Comparison of ENCODE assay signal across 17 mouse cellular contexts in genomic region chr10:115294715-115295114, GRCm38 (mm10).
"Had no signal": no experiment of that assay in that cellular context is flagged by ENCODE, and none has a peak within 500 bp of the region (broad histone marks: within the 10 kb centered on the region; RNA-seq: fewer than 3 reads in every experiment).

No protein-coding gene starts in this region.

- H3K27ac ChIP-seq: midbrain, embryonic 10.5 days; midbrain, embryonic 13.5 days; neural tube, embryonic 13.5 days; neural tube, embryonic 15.5 days had no signal

- H3K9me3 ChIP-seq: midbrain, embryonic 10.5 days; midbrain, embryonic 13.5 days; neural tube, embryonic 13.5 days; neural tube, embryonic 15.5 days had no signal

- H3K4me1 ChIP-seq: midbrain, embryonic 10.5 days; midbrain, embryonic 13.5 days; neural tube, embryonic 13.5 days; neural tube, embryonic 15.5 days had no signal

- H3K4me3 ChIP-seq: midbrain, embryonic 10.5 days; midbrain, embryonic 13.5 days; myocyte; neural tube, embryonic 13.5 days; neural tube, embryonic 15.5 days had no signal

- H3K9ac ChIP-seq: lung, embryonic 14.5 days; midbrain, embryonic 13.5 days; neural tube, embryonic 13.5 days; neural tube, embryonic 15.5 days had no signal

- H3K27me3 ChIP-seq: midbrain, embryonic 13.5 days; neural tube, embryonic 13.5 days; neural tube, embryonic 15.5 days had no signal

- DNase-seq: lung, adult 18-20 months; lung, embryonic 14.5 days; lung, postnatal 10 days; lung, postnatal 4 days; retina, postnatal 1 day; right cerebral cortex, postnatal 25 days; right cerebral cortex, postnatal 4 days; spleen, adult 18-20 months; thymus, adult 18-20 months; thymus, postnatal 14 days; thymus, postnatal 36 days had no signal

- H3K4me2 ChIP-seq: lung, embryonic 14.5 days; midbrain, embryonic 13.5 days; neural tube, embryonic 13.5 days; neural tube, embryonic 15.5 days had no signal

- ATAC-seq: midbrain, embryonic 13.5 days; midbrain, embryonic 16.5 days had no signal
